Mouse (Mus musculus) inflammation-experienced regulatory T-cells, adult 6 months (primary cell): ENCODE data around the gene Ccdc183. TPM values are rescaled to one million over a fixed set of nuclear protein-coding genes. Genes with fewer than 3 reads are reported as not detected.

Experiments
- ATAC-seq: one replicate; pipeline ENCODE4 v1.8.0; 2017
- polyA plus RNA-seq, 3 experiments: library from polyadenylated mRNA; unstranded; fragments of 100-300 nt; shearing (Covaris generic); gene quantifications; one replicate each; pipeline ENCODE4 v1.2.1; 2017

Gene Ccdc183
- polyA plus RNA-seq, 3 experiments from 2014 or later, result not detected

DNA sequence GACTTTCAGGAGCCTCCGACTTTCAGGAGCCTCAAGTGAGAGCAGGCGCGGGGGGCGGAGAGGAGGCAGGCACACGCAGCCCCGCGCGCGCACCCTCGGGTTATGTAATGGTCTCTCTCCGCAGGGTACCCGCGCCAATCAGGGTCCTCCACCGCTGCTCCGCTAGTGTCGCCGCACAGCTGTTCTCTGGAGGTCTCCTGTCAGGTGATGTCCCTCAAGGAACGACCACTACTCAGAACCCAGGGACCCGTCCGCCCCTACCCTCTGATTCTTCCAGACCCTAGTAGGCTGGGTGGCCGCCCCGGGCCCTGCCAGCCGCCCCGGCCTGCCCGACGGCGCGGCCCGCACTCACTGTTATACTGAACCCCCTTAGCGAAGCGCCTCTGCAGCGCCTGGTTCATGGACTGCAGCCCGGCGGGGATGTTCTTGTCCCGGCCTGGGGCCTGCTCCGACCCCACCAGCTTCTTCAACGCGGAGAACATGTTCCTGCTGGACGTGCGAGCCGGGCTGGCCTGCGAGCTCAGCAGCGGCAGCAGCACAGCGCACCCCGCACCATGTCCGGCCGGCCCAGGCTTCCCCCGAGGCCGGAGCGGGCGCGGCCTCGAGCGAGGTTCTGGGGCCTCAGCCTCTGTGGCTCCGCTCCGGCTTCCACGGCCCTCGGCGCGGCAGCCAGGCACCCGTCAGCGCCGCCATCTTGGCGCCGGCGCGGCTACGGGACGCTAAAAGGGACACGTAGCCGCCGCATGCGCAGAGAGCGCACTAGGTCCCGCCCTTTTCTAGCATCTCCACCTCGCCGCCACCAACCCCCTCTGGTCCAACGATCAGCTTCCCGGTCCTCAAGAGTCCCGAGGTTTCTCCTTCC lies 9.5 kb downstream of the Ccdc183 start, which contains the start of gene Rabl6:
TSS of gene Rabl6 (minus strand) at position 761 of the 862 bp plus-strand sequence.
- peak; percentile 78 for ATAC-seq

DNA sequence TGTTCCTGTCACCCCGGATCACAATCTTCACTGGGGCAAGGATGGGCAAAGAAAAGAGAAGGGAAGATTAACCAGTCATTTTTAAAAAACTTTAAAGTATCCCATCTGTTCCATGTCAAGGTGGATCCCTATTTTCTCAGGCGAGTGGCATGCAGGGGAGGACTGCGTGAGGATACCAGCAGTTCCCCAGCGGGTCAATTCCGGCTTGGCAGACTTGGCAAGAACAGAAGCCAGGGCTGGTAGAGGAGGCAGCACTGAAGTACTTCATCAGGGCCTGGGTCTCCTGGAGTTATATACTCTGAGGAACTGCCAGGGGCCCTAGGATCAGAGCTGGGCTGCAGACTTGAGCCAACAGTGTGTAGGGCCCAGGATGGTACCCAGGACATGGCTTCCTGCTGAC lies 15.0 kb downstream of the Ccdc183 start:
- ATAC-seq, result no peak

DNA sequence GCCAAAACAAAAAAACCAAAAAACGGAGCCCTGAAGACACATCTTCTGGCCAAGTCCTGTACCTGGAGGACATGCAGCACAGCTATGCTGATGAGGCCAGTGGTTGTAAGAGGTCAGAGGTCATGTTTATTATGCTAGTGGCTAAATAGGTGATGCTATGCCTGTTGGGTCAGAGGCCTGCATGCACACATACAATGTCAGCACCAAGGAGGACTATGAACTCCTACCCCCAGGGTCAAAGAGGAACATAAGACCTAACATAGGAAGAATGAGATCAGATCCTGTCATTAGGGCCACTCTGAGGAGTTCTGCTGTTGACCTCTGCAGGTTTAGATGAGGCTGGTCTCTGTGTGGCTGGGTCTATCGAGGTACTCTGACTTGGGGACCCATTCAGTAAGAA lies 17.4 kb downstream of the Ccdc183 start:
- no peak for ATAC-seq

DNA sequence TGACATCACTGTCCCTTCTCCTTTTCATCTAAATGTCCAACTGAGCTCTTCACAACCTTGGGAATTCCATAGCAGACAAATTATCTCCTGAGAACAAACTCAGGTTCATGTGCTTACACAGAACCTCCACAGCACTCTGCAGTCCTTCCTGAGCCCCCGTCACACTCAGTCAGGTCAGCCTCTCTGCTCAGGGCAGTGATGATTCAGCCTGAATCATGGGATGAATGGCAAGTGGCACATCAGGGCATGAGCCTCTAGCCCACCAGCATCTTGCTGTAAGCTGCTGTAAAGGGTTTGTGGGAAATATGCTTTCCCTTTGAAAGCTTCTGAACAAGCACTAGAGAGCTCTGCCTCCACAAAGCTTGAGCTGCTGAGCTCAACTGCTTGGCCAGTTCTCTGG lies 18.7 kb downstream of the Ccdc183 start:
- no peak for ATAC-seq

DNA sequence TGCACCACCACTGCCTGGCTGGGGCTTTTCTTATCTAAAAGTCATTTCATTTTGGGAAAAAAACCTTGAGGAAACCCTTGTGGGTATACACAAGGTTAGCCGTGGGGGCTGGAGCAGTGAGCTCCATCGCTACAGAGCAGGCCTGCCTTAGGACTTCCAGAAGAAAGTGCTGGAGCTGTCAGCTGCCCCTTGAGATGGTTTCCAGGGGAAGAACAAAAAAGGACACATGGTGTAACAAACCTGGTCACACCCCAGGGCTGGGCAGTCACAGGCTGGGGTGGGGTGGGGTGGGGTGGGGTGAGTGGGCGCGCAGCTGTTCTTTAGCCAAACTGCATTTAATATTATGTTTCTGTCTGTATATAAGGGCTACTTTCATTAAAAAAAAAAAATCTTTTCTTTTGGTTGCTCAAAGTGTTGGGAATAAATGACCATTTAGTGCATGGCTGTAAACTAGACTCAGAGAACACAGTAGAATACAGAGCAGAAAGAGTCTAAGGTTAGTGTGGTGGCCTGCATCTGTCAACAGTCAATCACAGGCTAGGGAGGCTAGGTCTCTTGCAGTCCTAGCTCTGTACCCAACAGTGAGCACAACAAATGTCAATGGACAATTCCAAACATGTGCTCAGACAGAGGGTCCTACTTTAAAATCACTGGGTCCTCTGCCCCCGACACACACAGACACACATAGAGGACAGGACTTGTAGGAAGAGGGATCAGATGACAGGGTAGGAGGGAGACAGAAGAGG lies 20.5 kb downstream of the Ccdc183 start:
- no peak for ATAC-seq

DNA sequence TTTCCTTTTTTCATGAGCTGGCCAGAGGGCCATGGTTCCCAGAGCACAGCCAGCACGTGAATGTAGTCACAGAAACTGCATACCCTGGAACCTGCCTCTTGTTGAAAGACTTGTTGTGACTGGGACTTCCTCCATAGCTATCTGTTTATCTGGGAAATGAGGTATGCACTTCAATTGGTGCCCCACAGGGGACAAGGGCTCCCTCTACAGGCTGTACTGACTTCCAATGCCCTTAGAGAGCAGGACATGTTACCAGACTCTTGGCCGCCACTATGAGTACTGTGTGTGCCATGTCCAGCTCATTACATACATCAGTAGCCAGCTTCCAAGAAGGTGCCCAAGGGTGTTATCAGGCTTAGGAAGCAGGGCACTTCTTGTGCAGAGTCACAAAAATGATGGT lies 25.6 kb downstream of the Ccdc183 start:
- ATAC-seq, result no peak

DNA sequence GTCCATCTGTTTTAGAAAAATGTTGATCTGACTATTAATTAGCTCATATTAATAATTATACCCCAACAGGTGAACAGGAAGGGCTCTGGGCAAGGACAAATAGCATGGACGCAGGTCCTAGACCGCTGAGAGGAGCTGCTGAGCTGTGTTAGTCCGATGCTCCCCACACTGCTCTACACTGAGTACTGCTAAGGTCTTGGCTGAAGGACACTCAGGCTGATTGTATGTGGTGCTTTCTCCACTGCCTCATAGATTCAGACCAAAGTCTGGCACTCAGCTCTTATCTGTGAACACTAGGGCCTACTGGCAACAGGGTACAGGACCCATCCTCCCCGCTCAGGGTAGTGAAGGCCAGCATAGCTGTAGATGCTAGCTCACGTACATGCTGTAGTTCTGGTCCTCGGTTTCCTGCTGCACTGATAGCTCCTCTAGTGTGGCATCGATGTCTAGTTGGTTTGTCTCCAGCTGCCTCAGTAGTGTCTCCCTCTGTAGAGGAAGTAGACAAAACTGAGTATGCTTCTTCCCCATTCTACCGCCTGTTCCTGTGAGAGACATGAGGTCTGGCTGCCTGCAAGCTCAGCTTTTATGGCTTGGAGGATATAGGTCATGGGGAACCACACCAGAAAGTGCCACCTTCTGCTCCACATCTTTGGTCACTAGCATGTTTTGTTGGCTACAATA lies 29.1 kb downstream of the Ccdc183 start:
- ATAC-seq, result no peak

DNA sequence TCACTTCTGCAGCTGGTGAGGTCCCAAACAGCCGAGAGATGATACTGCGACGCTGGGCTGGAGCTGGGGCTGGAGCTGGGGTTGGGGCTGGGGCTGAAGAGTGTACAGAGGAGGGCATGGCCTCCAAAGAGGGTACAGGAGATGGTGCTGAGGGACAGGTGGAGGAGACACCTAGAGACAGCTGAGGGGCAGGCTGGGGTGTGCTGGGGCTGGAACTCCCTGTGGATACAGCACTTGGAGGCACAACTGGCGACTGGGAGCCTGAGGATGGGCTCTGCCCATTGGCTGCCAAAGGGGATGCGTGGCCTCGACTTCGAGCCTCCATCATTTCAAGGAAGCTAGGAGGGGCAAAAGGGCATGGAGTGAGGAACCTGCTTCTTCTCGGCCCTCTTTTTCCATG lies 30.2 kb downstream of the Ccdc183 start:
- ATAC-seq, result no peak

DNA sequence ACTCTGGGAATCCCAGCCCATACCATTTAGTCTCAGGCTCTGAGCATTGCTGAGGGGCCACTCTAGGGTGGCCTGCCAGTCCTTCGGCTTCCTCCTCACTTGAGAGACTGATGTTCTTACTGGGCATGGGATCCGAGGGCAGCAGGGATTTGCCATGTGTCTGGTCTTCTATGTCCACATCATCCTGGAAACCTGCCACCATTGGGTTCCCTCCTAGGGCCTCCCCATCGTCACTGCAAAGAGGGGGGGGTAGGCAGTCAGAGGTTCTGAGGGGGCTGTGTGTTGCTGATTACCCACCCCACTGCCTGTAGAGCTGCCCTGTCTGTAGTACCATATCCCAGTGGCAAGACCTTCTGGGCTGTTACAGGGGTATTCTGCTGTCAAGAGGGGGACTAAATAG lies 31.9 kb downstream of the Ccdc183 start:
- no peak for ATAC-seq

DNA sequence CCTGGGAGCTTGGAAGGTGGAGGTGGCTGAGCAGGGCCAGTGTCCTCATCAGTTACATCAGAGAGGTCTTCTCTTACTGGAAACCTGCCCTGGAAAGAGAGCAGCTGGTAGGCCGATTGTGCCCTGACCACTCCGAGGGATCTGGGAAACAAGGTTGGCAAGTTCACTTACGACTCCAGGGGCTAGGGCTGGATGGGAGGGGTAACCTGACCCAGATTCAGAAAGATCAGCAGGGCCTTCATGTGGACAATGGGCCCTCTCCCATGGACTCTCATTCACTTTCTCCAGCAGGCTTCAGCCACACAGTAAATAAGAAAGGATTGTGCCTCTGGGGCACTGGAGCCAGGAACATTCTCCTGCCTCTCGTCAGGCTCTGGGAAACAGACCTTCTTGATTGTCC lies 32.6 kb downstream of the Ccdc183 start:
- ATAC-seq, result no peak

DNA sequence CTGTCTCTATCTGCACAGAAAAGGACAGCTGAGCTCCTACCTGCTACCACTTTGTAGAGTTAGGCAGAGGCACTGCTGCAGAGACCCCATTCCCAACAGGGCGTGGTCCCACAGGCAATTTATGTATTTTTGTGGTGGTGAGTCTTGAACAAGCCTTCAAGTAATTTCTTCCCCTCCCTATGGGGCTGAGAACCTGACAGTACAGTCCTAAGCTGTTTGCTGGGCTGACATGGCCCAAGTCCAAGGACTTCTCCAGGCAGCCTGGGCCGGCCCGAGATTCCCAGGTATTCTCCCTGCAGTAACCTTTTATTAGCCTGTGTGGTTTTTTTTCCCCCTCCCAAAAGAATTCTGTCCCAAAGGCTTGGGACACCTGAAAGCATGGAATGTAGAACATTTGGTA lies 33.3 kb downstream of the Ccdc183 start:
- ATAC-seq, result no peak

DNA sequence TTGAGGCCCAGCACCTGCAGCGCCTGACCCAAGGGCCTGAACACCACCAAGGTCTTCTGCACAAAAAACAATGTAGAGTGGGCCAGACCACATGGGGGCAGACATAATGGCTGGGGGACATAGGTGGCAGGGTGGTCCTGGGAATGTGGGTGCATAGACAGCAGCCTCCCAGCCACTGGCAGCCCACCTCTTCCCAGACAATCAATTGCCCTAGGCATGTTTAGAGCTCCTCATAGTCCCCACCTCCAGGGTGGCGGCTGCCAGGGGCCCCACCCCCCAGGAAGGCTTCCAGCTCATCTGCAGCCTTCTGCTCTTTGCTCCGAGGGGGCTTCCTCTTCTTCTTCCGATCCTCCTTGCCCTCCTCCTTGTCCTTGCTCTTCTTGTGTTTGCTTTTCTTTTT lies 33.9 kb downstream of the Ccdc183 start:
- no peak for ATAC-seq

DNA sequence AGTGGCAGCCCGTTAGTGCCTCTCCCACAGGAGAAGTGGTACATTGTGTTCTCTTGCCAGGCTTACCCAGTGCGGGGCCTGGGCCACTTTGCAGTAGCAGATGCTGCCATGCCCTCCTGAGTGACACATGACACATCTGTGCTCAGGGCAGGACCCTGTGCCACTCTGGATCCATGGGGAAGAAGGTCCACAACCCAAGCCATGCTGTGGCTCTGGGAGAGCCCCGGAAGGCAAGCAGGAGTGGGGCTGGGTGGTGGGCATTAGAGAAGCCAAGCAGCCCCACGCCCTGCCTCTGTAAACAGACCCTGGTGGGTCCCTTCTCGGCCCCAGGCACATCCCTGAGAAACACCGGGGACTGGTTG lies 34.4 kb downstream of the Ccdc183 start:
- no peak for ATAC-seq

DNA sequence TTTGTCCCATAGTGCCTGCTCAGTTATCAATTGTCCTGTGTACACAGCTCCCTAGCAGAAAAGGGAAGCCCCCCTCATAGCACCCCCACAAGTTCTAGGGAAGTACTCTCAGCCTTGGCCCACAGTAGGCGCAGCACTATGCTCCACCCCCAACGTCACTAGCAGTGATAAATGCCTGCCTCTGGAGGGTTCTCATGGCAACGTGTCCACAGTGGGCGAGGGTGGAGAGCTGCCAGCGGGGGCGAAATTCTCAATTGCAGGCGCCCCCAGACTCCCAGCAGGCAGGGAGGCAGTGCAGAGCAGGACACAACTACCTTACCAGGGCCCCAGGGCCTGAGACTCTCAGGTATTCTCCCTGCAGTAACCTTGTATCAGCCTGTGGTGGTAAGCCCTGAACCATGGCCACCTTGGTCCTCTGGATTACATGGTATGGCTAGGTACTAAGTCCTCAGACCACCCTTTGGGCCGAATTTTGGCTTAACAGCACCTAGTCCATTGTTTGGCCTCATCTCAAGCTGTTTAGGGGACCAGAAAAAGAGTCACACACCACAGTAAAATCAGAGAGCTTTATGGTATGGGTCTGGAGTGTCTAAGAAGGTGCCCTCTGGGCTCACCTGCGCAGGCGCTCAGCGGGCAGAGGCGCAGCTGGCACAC lies 34.9 kb downstream of the Ccdc183 start:
- ATAC-seq, result no peak

DNA sequence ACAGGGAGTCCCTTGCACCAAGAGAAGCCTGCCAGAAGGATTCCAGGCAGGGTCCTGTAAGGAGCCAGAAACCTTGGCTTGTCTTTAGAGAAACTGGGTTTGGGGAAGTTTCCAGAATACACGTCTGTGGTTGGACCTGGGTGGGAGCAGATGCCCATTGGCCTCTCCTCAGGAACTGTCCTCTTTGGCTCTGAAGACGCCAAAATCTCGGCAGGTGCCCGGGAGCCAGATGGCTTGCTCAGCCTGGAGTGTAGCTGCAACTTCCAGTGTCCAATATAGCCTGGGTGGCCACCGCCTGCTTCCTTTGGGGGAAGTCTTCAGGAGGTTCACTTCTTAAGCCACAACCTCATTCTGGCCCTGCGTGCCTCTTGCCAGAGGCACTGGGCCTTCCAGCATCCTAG lies 35.6 kb downstream of the Ccdc183 start:
- no peak for ATAC-seq

DNA sequence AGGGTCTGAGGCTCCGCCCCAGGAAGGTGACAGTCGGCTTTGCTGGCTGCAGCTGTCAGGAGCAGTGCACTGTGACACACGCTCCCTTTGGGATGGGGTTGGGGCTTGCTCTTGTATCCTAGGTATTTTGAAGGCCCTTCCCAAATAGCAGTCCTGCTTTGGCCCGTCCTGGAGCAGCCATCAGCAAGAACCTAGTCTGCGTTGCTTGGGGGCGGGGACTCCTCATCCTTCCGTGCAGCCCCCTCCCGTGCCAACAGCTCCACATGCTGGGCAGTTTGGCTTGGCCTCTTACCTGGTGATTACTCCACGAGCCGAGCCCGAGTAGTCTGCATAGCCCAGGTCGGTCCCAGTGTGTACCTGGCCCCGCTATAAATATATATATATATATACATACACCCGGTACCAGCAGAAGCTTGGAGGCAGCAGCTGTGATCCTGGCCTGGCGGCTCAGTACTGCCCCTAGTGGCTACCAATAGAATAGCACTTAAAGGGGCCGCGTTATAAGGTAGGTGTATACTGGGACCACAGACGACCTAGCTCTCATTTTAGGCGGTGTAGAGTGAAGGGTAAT lies 36.1 kb downstream of the Ccdc183 start, which contains the start of gene Ajm1:
TSS of gene Ajm1 (minus strand) at position 464 of the 571 bp plus-strand sequence.
- ATAC-seq, result peak; percentile 73

DNA sequence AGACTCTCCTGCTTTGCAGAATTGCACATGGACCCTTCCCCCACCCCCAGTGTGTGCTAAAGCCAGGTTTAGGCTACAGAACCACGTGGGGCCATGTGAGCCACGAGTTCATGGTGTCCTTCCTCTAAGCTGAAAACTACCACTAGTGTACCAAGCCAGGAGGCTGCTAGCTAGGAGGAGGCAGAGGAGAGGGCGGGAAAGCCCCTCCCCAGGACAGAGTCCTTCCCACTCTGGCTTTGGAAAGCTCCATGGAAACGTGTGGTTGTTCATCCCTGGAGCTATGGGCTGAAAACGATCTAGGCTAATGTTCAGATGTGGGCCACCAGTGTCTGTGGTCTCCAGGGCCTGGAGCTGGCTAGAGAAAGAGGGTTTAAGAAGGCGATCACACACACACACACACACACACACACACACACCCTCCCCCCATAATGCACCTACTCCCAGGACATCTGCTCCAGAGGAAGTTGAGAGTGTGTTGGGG lies 36.8 kb downstream of the Ccdc183 start:
- ATAC-seq, result no peak

DNA sequence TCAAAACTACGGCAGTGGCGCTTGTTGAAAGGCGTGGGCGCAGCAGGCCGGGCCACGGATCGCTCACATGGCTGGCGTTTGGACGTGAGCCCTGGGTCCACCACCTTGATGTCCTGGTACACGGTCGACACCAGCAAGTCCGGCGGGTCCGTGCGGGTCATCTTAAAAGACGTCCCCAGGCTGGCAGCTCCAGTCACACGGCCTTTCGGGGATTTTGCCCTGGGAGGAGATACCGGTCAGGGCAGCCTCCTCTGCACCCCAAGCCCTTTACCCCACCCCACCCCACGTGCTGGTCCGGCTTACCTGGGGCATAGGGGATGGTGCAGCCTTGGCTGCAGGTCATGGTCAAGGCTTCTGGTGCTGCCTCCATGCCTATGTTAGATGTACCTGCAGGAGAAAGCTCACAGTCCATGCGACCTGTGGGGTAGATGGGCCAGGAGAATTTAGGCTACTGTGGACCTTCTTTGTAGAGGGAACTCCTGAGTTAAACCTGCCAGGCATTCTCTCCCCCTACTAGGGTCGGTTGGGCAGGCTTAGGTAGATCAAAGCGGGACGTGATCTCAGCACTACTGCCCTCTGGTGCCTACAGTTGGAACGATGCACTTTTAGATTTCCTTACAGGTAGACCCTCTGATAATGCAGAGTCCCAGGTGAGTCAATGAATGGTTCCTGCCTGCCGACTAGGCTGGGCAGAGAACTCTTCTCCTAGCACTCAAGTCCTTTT lies 37.6 kb downstream of the Ccdc183 start:
- ATAC-seq, result peak; percentile 57

DNA sequence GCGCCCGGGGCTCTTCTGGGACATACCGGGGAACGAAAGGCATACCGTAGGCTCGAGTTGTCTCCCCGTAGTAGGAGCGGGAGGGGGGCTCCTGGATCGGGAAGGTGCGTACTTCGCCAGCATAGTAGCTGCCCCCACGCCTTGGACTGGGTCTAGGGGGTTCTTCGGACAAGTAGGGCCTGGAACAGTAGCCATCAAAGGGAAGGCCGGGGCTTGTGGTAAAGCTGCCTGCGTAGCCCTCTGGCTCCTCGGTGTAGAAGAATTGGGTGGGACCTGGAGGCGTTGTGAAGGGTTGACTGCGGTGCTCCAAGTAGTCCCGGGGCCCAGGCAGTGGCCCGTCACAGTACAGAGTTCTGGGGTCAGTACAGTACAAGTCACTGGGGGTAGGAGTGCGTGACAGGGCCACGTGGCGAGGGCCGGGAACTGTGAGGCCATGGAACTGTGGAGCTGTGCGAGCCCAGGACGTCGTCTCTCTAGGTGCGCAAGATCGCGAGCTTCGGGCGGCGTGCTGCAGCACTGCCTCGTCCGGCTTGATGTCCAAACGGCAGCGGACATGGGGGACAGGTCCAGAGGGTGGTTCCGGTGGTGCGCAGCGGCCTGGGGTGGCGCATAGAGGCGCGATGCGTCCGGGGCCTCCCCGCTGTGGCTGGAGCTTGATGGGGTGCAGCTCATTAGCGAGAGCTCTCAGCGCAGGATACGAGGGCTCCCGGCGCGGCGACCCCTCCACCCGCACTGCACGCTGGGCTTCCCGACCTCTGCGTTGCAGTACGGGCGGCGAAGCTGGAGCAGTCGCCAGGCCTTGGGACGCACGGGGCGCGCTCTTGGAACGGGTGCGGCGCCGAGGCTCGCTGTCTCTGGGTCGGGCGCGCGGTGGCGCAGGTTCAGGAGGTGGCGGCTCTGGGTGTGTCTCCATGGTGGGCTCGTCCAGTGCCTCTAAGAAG lies 38.4 kb downstream of the Ccdc183 start:
- ATAC-seq, result no peak
